Mouse (Mus musculus): ENCODE data around the gene Dnajb13. TPM values are rescaled to one million over a fixed set of nuclear protein-coding genes. Genes with fewer than 3 reads are reported as not detected.

Dnajb13 gene
- not detected for polyA plus RNA-seq (2014; fragmentation: Illumina TruSeq; extraction: RNeasy Lipid Tissue Mini Kit (QIAGEN cat#74804); ENCODE audit: low read depth, low replicate concordance)

GRCm38 (mm10) chr7:100514573-100514972 lies at the start of gene Dnajb13:
TSS of gene Dnajb13 (minus strand) at chr7:100514960.

GRCm38 (mm10) chr7:100536804-100537518 lies 22.2 kb upstream of the Dnajb13 start, which contains the start of gene Coa4:
TSS of gene Coa4 (plus strand) at chr7:100537071.

GRCm38 (mm10) chr7:100493117-100493483 lies 21.7 kb downstream of the Dnajb13 start, which contains the start of gene Ucp2:
TSS of gene Ucp2 (plus strand) at chr7:100493337.

GRCm38 (mm10) chr7:100472777-100473176 lies 42.0 kb downstream of the Dnajb13 start, which contains the start of gene Ucp3:
TSS of gene Ucp3 (plus strand) at chr7:100472990.

Other genes with a start within 250 kb of the Dnajb13 start
- not detected for gene P4ha3, start 229.4 kb downstream of the Dnajb13 start, polyA plus RNA-seq (2014; fragmentation: Illumina TruSeq; extraction: RNeasy Lipid Tissue Mini Kit (QIAGEN cat#74804); ENCODE audit: low read depth, low replicate concordance)
- gene C2cd3, start 142.7 kb downstream of the Dnajb13 start, polyA plus RNA-seq (2014; fragmentation: Illumina TruSeq; extraction: RNeasy Lipid Tissue Mini Kit (QIAGEN cat#74804); ENCODE audit: low read depth, low replicate concordance), result 16.6 TPM
- gene Ppme1, start 142.7 kb downstream of the Dnajb13 start, polyA plus RNA-seq (2014; fragmentation: Illumina TruSeq; extraction: RNeasy Lipid Tissue Mini Kit (QIAGEN cat#74804); ENCODE audit: low read depth, low replicate concordance), result 61.8 TPM
- gene Ucp3, start 42.0 kb downstream of the Dnajb13 start, polyA plus RNA-seq (2014; fragmentation: Illumina TruSeq; extraction: RNeasy Lipid Tissue Mini Kit (QIAGEN cat#74804); ENCODE audit: low read depth, low replicate concordance), result 0.16 TPM
- 7.8 TPM for gene Ucp2, start 21.6 kb downstream of the Dnajb13 start, polyA plus RNA-seq (2014; fragmentation: Illumina TruSeq; extraction: RNeasy Lipid Tissue Mini Kit (QIAGEN cat#74804); ENCODE audit: low read depth, low replicate concordance)
- 12.4 TPM for gene Coa4, start 22.1 kb upstream of the Dnajb13 start, polyA plus RNA-seq (2014; fragmentation: Illumina TruSeq; extraction: RNeasy Lipid Tissue Mini Kit (QIAGEN cat#74804); ENCODE audit: low read depth, low replicate concordance)
- gene Rab6a, start 92.5 kb upstream of the Dnajb13 start, polyA plus RNA-seq (2014; fragmentation: Illumina TruSeq; extraction: RNeasy Lipid Tissue Mini Kit (QIAGEN cat#74804); ENCODE audit: low read depth, low replicate concordance), result 245 TPM
- 77.5 TPM for gene Mrpl48, start 93.3 kb upstream of the Dnajb13 start, polyA plus RNA-seq (2014; fragmentation: Illumina TruSeq; extraction: RNeasy Lipid Tissue Mini Kit (QIAGEN cat#74804); ENCODE audit: low read depth, low replicate concordance)
- 23.3 TPM for gene Plekhb1, start 147.5 kb upstream of the Dnajb13 start, polyA plus RNA-seq (2014; fragmentation: Illumina TruSeq; extraction: RNeasy Lipid Tissue Mini Kit (QIAGEN cat#74804); ENCODE audit: low read depth, low replicate concordance)
- 19.0 TPM for gene Fam168a, start 191.7 kb upstream of the Dnajb13 start, polyA plus RNA-seq (2014; fragmentation: Illumina TruSeq; extraction: RNeasy Lipid Tissue Mini Kit (QIAGEN cat#74804); ENCODE audit: low read depth, low replicate concordance)